Mouse (Mus musculus) CD8-positive naive resting alpha-beta T cell, adult 2 months (primary cell): Measurements from ENCODE around the gene Tmem248.
"Not testable (repeated sequence)": the region's sequence is repeated elsewhere in the genome, so short reads cannot be mapped to it uniquely, and the experiment has no call there.

Experiments
- DNase-seq, 2 experiments: peaks; one replicate each; pipeline ENCODE4 v3.0.0; 2022; ENCODE audit warnings: low read depth in 2 of 2, low spot score in 2 of 2

The Tmem248 gene

GRCm38 (mm10) chr5:130255799-130256525 is 39.1 kb downstream of the Tmem248 start:
- not testable (repeated sequence) for DNase-seq

- DNase-seq = peak; percentile 89 to 93
Measured at GRCm38 (mm10) chr5:130256678-130257271, 39.9 kb downstream of the Tmem248 start.

- DNase-seq = no peak
Measured at GRCm38 (mm10) chr5:130257303-130257702, 40.4 kb downstream of the Tmem248 start.

- no peak for DNase-seq
Measured at GRCm38 (mm10) chr5:130263454-130263853, 46.6 kb downstream of the Tmem248 start.

- DNase-seq = no peak
Measured at GRCm38 (mm10) chr5:130264433-130265005, 47.6 kb downstream of the Tmem248 start.

- peak; percentile 38 to 49 for DNase-seq
Measured at GRCm38 (mm10) chr5:130266651-130267050, 49.8 kb downstream of the Tmem248 start.

- peak in 1 of 2 experiments; percentile 24 for DNase-seq
Measured at GRCm38 (mm10) chr5:130267316-130267715, 50.4 kb downstream of the Tmem248 start.

GRCm38 (mm10) chr5:130268976-130269375 is 52.1 kb downstream of the Tmem248 start:
- no peak for DNase-seq

- DNase-seq = no peak
Measured at GRCm38 (mm10) chr5:130272344-130272743, 55.5 kb downstream of the Tmem248 start.

GRCm38 (mm10) chr5:130273046-130273445 is 56.2 kb downstream of the Tmem248 start:
- no peak for DNase-seq

GRCm38 (mm10) chr5:130275509-130275908 is 58.6 kb downstream of the Tmem248 start:
- no peak for DNase-seq

GRCm38 (mm10) chr5:130278011-130278472 is 61.2 kb downstream of the Tmem248 start:
- no peak for DNase-seq

- DNase-seq = no peak
Measured at GRCm38 (mm10) chr5:130283079-130283732, 66.3 kb downstream of the Tmem248 start.

- no peak for DNase-seq
Measured at GRCm38 (mm10) chr5:130288106-130288505, 71.2 kb downstream of the Tmem248 start.

GRCm38 (mm10) chr5:130290242-130290641 is 73.4 kb downstream of the Tmem248 start:
- DNase-seq = no peak

- no peak for DNase-seq
Measured at GRCm38 (mm10) chr5:130290775-130291174, 73.9 kb downstream of the Tmem248 start.

- DNase-seq = no peak
Measured at GRCm38 (mm10) chr5:130292976-130293375, 76.1 kb downstream of the Tmem248 start.
